Mouse (Mus musculus) small intestine, adult 2 months (tissue): Measurements from ENCODE around the gene Kctd11. TPM values are rescaled to one million over a fixed set of nuclear protein-coding genes. Genes with fewer than 3 reads are reported as not detected.
A peak's percentile ranks its signal among the peaks of the same experiment; 100 is the strongest.

Source experiments
- H3K27ac ChIP-seq: fragments of 200-500 bp; 2 replicates; pipeline ENCODE4 v1.5.1; 2012; ENCODE audit warnings: low read depth, low read length, control low read depth, inconsistent platforms; ENCODE audit not compliant: insufficient read depth
- H3K27me3 ChIP-seq: fragments of 200-500 bp; 2 replicates; pipeline ENCODE4 v1.6.1; 2012; ENCODE audit warnings: mild to moderate bottlenecking, moderate library complexity, low read length, inconsistent platforms; ENCODE audit not compliant: control insufficient read depth, insufficient read depth
- H3K36me3 ChIP-seq: fragments of 200-500 bp; 2 replicates; pipeline ENCODE4 v1.6.1; 2012; ENCODE audit warnings: mild to moderate bottlenecking, low read length, control low read depth, inconsistent platforms; ENCODE audit not compliant: control insufficient read depth, insufficient read depth
- H3K4me1 ChIP-seq: fragments of 200-500 bp; 2 replicates; pipeline ENCODE4 v1.6.1; 2012; ENCODE audit warnings: low read length, inconsistent platforms, mixed read lengths; ENCODE audit not compliant: control insufficient read depth, insufficient read depth, insufficient read length
- H3K4me3 ChIP-seq: fragments of 200-500 bp; 2 replicates; pipeline ENCODE4 v1.5.1; 2012; ENCODE audit warnings: low read depth, mild to moderate bottlenecking, control low read depth, inconsistent platforms, low read length, moderate library complexity
- CTCF ChIP-seq: fragments of 200-500 bp; IDR thresholded peaks from 2 replicates; pipeline ENCODE4 v1.5.1; 2012; ENCODE audit warnings: low read depth, mild to moderate bottlenecking, control low read depth, inconsistent platforms, low read length, moderate library complexity, mixed read lengths; ENCODE audit not compliant: insufficient replicate concordance, insufficient read length; ENCODE audit errors: extremely low read depth
- POLR2A ChIP-seq: fragments of 200-500 bp; IDR thresholded peaks from 2 replicates; pipeline ENCODE4 v1.6.1; 2012; ENCODE audit warnings: low read depth, mild to moderate bottlenecking, control low read depth, inconsistent platforms, low read length, moderate library complexity
- WGBS: fragments of 180-500 bp; shearing (Covaris S2); methylation state at CpG from one replicate; pipeline ENCODE4 v1.1.7; 2018; 5-methylcytosine and 5-hydroxymethylcytosine counted together
- polyA plus RNA-seq: library from polyadenylated mRNA; depleted of rRNA; stranded (reverse); fragments of >200 nt; gene quantifications from 2 replicates; pipeline ENCODE4 v1.2.3, GENCODE M21; 2012

Gene Kctd11
- polyA plus RNA-seq, 1 experiment, result 2.8 TPM

DNA sequence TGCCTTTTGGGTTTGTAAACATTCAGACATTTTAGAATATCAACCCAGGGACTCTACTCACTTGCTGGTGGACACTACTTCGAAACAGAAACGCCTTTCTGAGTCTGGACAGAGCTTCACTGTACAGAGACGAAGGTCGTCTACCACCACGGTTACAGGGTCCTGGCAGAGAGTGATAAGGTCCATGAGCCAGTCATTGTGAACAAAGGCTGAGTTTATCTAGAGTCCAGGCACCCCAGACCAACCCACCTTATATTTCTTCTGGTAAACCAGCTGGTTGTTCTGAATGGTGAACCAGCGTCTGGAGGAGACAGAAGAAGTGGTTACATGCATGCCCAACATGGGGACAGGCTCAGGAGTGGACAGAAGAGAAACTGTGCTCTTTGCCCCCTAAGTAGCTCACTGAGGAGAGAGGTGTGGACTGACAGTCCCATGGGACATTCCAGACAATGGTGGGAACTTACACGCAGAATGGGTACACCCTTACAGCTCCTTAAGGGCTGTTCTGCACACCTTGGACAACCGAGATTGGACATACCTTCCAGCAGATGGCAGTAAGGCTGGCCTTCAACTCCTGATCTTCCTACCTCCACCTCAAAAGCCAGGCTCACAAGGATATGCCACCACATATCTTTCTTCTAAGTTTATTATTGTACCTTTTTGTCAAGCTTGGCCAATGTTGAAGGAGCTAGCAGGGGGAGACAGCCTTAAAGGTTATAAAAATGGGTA lies 5.9 kb upstream of the Kctd11 start:
- 58% methylated on average over 8 of the region's 8 CpGs for WGBS

DNA sequence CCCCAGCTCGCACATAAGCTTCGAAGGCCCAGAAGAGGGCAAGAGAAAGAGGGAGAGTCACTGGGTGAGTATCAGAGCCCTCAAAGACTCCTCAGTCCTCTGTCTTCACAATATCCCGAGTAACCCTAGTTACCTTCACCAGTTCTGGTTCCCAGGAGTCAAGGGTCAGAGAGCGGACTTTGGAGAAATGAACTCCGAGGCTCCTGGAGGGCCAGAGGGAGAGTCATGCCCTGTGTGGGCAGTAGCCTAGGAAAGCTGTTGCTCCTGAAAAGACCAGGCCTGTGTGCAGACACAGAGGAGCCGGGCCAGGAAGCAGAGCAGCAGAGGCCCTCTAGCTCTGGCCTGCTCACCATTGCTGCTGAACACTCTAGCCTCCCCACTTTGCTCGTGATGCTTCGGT lies 3.5 kb upstream of the Kctd11 start:
- peaks cover 8% of the 10 kb centered on the region for H3K4me1 ChIP-seq
- H3K27me3 ChIP-seq, result no peaks in the 10 kb centered on the region
- TF ChIP-seq POLR2A (no peak), CTCF (no peak)
- H3K4me3 ChIP-seq, result no peak overlapping the region
- H3K27ac ChIP-seq, result no peak overlapping the region
- WGBS, result 78% methylated on average over 8 of the region's 8 CpGs
- H3K36me3 ChIP-seq, result no peaks in the 10 kb centered on the region

More for the DNA sequence above, 5.9 kb upstream of the Kctd11 start:
- Histone ChIP-seq H3K27ac (no peak overlapping the region), H3K4me3 (no peak overlapping the region), H3K4me1 (no peaks in the 10 kb centered on the region), H3K27me3 (no peaks in the 10 kb centered on the region), H3K36me3 (no peaks in the 10 kb centered on the region)
- no peak for TF ChIP-seq POLR2A
- TF ChIP-seq CTCF, result peak; percentile 40; the same call in 1 of the 2 replicates

DNA sequence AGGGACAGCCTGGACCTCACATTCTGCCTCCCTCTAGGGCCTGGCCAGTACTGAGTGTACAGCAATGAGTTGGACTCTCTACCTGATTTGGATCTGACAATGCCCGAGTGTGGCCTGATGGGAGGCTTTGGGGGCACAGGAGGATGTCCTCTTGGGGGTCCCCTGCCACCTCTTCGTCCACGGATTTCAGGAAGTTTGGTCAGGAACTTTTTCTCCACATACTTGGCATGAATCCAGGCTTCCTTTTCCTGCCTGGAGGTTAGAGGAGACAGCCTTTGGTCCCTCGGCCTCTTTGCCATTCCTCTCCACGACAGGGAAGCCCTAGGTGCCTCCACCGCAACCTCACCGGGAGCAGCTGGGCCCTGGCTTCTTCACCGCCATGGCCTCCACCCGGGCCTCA lies 3.0 kb upstream of the Kctd11 start:
- no peak overlapping the region for H3K4me3 ChIP-seq
- 48% methylated on average over 9 of the region's 9 CpGs for WGBS

DNA sequence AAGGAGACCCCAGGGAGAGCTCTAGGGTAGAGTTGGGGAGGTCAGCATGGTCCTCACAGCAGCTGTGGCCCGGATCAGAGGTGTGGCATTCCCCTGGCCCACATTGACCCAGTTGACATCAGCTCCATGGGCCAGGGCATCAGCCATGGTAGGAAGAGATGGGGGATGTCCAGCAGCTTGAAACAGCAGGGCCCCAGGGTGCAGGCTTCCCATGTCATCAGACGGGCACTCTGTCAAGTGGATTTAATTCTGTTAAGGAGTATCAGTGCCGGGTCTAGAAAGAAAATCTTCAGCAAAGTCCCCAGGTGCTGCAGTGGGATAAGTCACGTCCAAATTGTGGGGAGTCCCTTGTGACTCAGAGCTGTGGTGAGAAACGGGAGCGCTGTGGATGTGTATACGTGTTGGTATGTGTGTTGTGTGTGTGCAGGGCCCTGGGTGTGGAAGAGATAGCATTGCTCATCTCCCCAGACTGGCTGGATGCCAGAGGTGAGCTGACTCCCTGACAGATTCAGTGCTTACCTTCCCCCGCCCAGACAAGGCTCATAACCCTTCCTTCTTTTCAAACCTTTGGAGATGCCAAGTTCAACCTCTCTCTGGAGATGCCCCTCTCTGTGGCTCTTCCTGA lies 2.4 kb upstream of the Kctd11 start:
- peaks cover 10% of the 10 kb centered on the region for H3K4me1 ChIP-seq
- H3K36me3 ChIP-seq, result no peaks in the 10 kb centered on the region
- 0 out of 2 replicates have a peak overlapping the region, but pooled peaks have one; percentile 25 for H3K27ac ChIP-seq
- H3K27me3 ChIP-seq, result no peaks in the 10 kb centered on the region
- no peak overlapping the region for H3K4me3 ChIP-seq
- TF ChIP-seq CTCF (no peak), POLR2A (no peak)
- 80% methylated on average over 8 of the region's 8 CpGs for WGBS

More for the DNA sequence above, 3.0 kb upstream of the Kctd11 start:
- TF ChIP-seq POLR2A (no peak), CTCF (no peak)
- 0 out of 2 replicates have a peak overlapping the region, but pooled peaks have one; percentile 25 for H3K27ac ChIP-seq
- no peaks in the 10 kb centered on the region for H3K27me3 ChIP-seq
- peaks cover 10% of the 10 kb centered on the region for H3K4me1 ChIP-seq
- H3K36me3 ChIP-seq, result no peaks in the 10 kb centered on the region

DNA sequence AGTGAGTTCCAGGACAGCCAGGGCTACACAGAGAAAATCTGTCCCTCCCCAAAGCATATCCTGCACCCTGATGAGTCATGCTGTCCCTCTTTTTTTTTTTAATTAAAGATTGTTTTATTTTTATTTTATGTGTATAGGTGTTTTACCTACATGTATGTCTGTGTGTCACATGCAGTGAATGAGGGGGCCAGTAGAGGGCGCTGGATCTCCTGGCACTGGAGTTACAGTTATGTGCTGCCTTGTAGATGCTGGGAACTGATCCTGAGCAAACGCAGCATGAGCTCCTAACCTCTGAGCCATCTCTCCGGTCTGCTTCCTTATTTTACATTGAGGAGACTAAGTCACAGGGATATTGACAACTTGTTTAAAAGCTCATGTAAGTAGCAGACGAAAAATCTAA lies 1.9 kb upstream of the Kctd11 start:
- 67% methylated on average over 4 of the region's 4 CpGs for WGBS
- no peaks in the 10 kb centered on the region for H3K36me3 ChIP-seq
- H3K4me3 ChIP-seq, result no peak overlapping the region
- peaks cover 10% of the 10 kb centered on the region for H3K4me1 ChIP-seq
- TF ChIP-seq CTCF (peak; percentile 48; the same call in 1 of the 2 replicates), POLR2A (no peak)
- no peak overlapping the region for H3K27ac ChIP-seq
- H3K27me3 ChIP-seq, result no peaks in the 10 kb centered on the region

DNA sequence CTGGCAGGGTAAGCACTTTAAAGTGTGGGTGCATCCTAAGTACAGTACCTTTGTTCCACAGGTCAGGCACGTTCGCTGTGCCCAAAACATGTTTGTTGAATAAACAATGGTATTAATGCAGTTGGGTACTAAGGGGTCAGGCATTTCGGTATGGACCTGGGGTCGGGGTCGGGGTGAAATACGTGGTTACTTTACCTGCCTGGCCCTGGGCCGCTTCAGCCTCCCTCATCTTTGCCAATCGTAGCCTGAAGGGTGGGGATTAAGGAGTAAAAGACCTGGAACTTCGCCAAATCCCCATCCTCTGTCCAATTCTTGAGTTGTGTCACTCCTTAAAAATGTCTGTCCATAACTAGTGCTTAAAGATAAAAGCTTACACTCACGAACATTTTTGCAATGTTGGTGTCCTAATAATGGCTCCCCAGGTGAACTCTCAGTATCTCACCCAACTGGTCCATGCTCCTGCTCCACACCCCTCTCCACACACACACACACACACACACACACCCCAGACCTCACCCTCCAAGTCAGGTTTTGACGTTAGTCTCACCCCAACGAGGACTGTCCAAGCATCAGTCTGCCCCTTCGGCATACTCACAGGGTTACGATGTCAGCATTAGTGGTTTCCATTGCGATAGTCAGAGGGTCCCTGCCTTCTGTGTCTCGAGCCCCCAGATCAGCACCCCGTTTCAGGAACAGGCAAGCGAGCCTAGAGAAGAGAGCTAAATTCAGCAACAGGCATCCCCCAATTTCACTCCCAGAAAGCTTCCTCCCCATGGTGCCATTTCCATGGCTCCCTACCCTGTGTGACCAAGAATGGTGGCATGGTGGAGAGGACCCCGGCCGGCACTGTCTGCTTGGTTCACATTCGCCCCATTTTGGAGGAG lies 823 bp upstream of the Kctd11 start:
- no peak for TF ChIP-seq POLR2A
- no peak for TF ChIP-seq CTCF
- no peaks in the 10 kb centered on the region for H3K27me3 ChIP-seq
- peak overlapping the region; percentile 68 for H3K4me3 ChIP-seq
- WGBS, result 61% methylated on average over 21 of the region's 21 CpGs
- peaks cover 10% of the 10 kb centered on the region for H3K4me1 ChIP-seq
- H3K27ac ChIP-seq, result peak overlapping the region; percentile 75
- no peaks in the 10 kb centered on the region for H3K36me3 ChIP-seq
